18 mouse cellular contexts compared by ENCODE assay signal in the genomic region with DNA sequence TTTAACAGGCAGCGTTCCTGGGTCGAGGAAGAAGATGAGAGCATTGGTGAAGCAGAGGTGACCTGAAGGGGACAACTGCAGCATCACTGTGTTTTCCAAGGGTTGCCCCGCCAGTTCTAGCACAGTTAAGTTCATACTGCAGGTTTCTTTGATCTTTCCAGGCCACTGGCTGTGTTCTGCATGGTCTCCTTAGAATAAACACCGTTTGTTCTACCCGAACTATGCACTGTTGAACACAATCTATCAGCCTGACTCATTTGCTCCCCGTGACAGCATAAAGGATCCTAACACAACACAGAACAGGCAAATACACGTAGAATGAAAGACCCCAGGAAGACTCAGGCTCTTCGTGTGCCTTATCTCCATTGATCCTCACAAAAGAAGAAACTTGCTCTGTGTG.
"Had no signal": no experiment of that assay in that cellular context is flagged by ENCODE, and none has a peak within 500 bp of the region (broad histone marks: within the 10 kb centered on the region; RNA-seq: fewer than 3 reads in every experiment).

No protein-coding gene starts in this region.

- H3K4me2 ChIP-seq: lung, embryonic 14.5 days; midbrain, embryonic 12.5 days; neural tube, embryonic 13.5 days; neural tube, embryonic 15.5 days had no signal

- DNase-seq: lung, adult 18-20 months; lung, embryonic 14.5 days; lung, postnatal 10 days; lung, postnatal 4 days; midbrain, embryonic 14.5 days; right cerebral cortex, adult 18-20 months; right cerebral cortex, postnatal 25 days; right cerebral cortex, postnatal 4 days; spleen, adult 18-20 months; thymus, adult 18-20 months; thymus, postnatal 14 days; thymus, postnatal 36 days had no signal

- H3K36me3 ChIP-seq: midbrain, embryonic 10.5 days; midbrain, embryonic 12.5 days; neural tube, embryonic 13.5 days; neural tube, embryonic 15.5 days had no signal

- ATAC-seq: midbrain, embryonic 16.5 days had no signal

- H3K27me3 ChIP-seq: midbrain, embryonic 12.5 days; neural tube, embryonic 13.5 days; neural tube, embryonic 15.5 days had no signal

- H3K9ac ChIP-seq: lung, embryonic 14.5 days; midbrain, embryonic 12.5 days; neural tube, embryonic 13.5 days; neural tube, embryonic 15.5 days had no signal

- H3K27ac ChIP-seq: midbrain, embryonic 10.5 days; midbrain, embryonic 12.5 days; neural tube, embryonic 13.5 days; neural tube, embryonic 15.5 days had no signal

- H3K9me3 ChIP-seq: midbrain, embryonic 10.5 days; midbrain, embryonic 12.5 days; neural tube, embryonic 13.5 days; neural tube, embryonic 15.5 days had no signal

- H3K4me3 ChIP-seq: midbrain, embryonic 10.5 days; midbrain, embryonic 12.5 days; myocyte; neural tube, embryonic 13.5 days; neural tube, embryonic 15.5 days had no signal

- H3K4me1 ChIP-seq: midbrain, embryonic 12.5 days had no signal
